Mouse (Mus musculus) CD4-positive helper T cell, adult 2 months (primary cell): ENCODE measurements around the gene Mrpl46.

ENCODE experiments used
- DNase-seq: peaks from one replicate; pipeline ENCODE4 v3.0.0-alpha.2; 2012; ENCODE audit warnings: low read depth, missing footprints, low spot score

Mrpl46 gene

GRCm38 (mm10) chr7:78782639-78783581 is at the start of gene Mrpl46, which contains the start of gene Mrps11:
Mrpl46 (minus strand) TSS chr7:78783531.
Mrps11 (plus strand) TSS chr7:78783119.
- DNase-seq = peak; percentile 90

GRCm38 (mm10) chr7:78827749-78828362 is 44.5 kb upstream of the Mrpl46 start:
- no peak for DNase-seq

GRCm38 (mm10) chr7:78826682-78827385 is 43.5 kb upstream of the Mrpl46 start:
- DNase-seq = no peak

GRCm38 (mm10) chr7:78818336-78818735 is 35.0 kb upstream of the Mrpl46 start:
- DNase-seq = no peak

GRCm38 (mm10) chr7:78814766-78815165 is 31.4 kb upstream of the Mrpl46 start:
- no peak for DNase-seq

GRCm38 (mm10) chr7:78813791-78814190 is 30.5 kb upstream of the Mrpl46 start:
- no peak for DNase-seq

- DNase-seq = no peak
These were observed 23.9 kb upstream of the Mrpl46 start for GRCm38 (mm10) chr7:78807192-78807591.

- DNase-seq = peak; percentile 40
These were observed 20.5 kb upstream of the Mrpl46 start for GRCm38 (mm10) chr7:78803841-78804240.

GRCm38 (mm10) chr7:78799730-78800496 is 16.6 kb upstream of the Mrpl46 start:
- DNase-seq = no peak

GRCm38 (mm10) chr7:78797843-78798455 is 14.6 kb upstream of the Mrpl46 start:
- no peak for DNase-seq

GRCm38 (mm10) chr7:78796624-78797023 is 13.3 kb upstream of the Mrpl46 start:
- DNase-seq = no peak

GRCm38 (mm10) chr7:78794571-78795092 is 11.3 kb upstream of the Mrpl46 start:
- DNase-seq = no peak

- peak; percentile 32 for DNase-seq
These were observed 10.7 kb upstream of the Mrpl46 start for GRCm38 (mm10) chr7:78793895-78794570.

GRCm38 (mm10) chr7:78791359-78792222 is 8.3 kb upstream of the Mrpl46 start:
- DNase-seq = peak; percentile 69

GRCm38 (mm10) chr7:78787793-78788380 is 4.6 kb upstream of the Mrpl46 start:
- DNase-seq = no peak

- DNase-seq = no peak
These were observed 2.6 kb upstream of the Mrpl46 start for GRCm38 (mm10) chr7:78785906-78786305.

- no peak for DNase-seq
These were observed 4.6 kb downstream of the Mrpl46 start for GRCm38 (mm10) chr7:78778741-78779140.

GRCm38 (mm10) chr7:78770936-78771335 is 12.4 kb downstream of the Mrpl46 start:
- DNase-seq = no peak
